17 mouse cellular contexts compared by ENCODE assay signal in genomic region chr9:9547121-9547520, GRCm38 (mm10).
A peak's percentile ranks its signal among the peaks of the same experiment; 100 is the strongest.
DNase-seq lines count a peak whose midpoint lies in the region; ATAC-seq and TF ChIP-seq lines count a peak whose summit lies in the region.
"Had no signal": no experiment of that assay in that cellular context is flagged by ENCODE, and none has a peak within 500 bp of the region (broad histone marks: within the 10 kb centered on the region; RNA-seq: fewer than 3 reads in every experiment).

No protein-coding gene starts in this region.

- TF ChIP-seq CTCF in brain, embryonic 14.5 days (IDR thresholded peaks at IDR 0.05; ENCODE audit: borderline replicate concordance, extremely low read depth, insufficient read depth, insufficient read length), result no peak

- 52% methylated on average over 2 of the region's 2 CpGs for WGBS in forebrain, embryonic 13.5 days
- 91% methylated on average over 2 of the region's 2 CpGs for WGBS in forebrain, embryonic 10.5 days
- whole genome bisulfite sequencing in midbrain, embryonic 15.5 days, result 72% methylated on average over 2 of the region's 2 CpGs
- 89% methylated on average over 2 of the region's 2 CpGs for WGBS in midbrain, embryonic 10.5 days

- no peak overlapping the region for H3K4me2 ChIP-seq in forebrain, embryonic 13.5 days
- H3K4me2 ChIP-seq in midbrain, embryonic 15.5 days, result no peak overlapping the region
- H3K4me2 ChIP-seq: embryonic facial prominence, embryonic 12.5 days; embryonic facial prominence, embryonic 15.5 days; heart, embryonic 11.5 days; hindbrain, embryonic 12.5 days; hindbrain, embryonic 15.5 days had no signal

- no peaks in the 10 kb centered on the region for H3K27me3 ChIP-seq in forebrain, embryonic 13.5 days
- no peaks in the 10 kb centered on the region for H3K27me3 ChIP-seq in forebrain, embryonic 10.5 days (ENCODE audit: poor library complexity, severe bottlenecking)
- H3K27me3 ChIP-seq in midbrain, embryonic 15.5 days (replicated peaks), result no peaks in the 10 kb centered on the region
- H3K27me3 ChIP-seq in midbrain, embryonic 10.5 days (ENCODE audit: low read depth, poor library complexity, severe bottlenecking), result no peaks in the 10 kb centered on the region
- H3K27me3 ChIP-seq: embryonic facial prominence, embryonic 12.5 days; embryonic facial prominence, embryonic 15.5 days; hindbrain, embryonic 12.5 days; hindbrain, embryonic 15.5 days had no signal

- TF ChIP-seq POLR2A in brain, embryonic 14.5 days (IDR thresholded peaks at IDR 0.05; ENCODE audit: borderline replicate concordance, extremely low read depth, insufficient read depth, insufficient read length, poor library complexity, severe bottlenecking), result no peak

- H3K4me1 ChIP-seq in forebrain, embryonic 13.5 days, result peaks cover 5% of the 10 kb centered on the region; the same call in 1 of the 2 replicates
- H3K4me1 ChIP-seq in forebrain, embryonic 10.5 days, result no peaks in the 10 kb centered on the region
- no peaks in the 10 kb centered on the region for H3K4me1 ChIP-seq in midbrain, embryonic 15.5 days
- no peaks in the 10 kb centered on the region for H3K4me1 ChIP-seq in midbrain, embryonic 10.5 days
- H3K4me1 ChIP-seq: embryonic facial prominence, embryonic 12.5 days; embryonic facial prominence, embryonic 15.5 days; hindbrain, embryonic 12.5 days; hindbrain, embryonic 15.5 days had no signal

- H3K27ac ChIP-seq in forebrain, embryonic 13.5 days, result no peak overlapping the region
- no peak overlapping the region for H3K27ac ChIP-seq in forebrain, embryonic 10.5 days
- no peak overlapping the region for H3K27ac ChIP-seq in midbrain, embryonic 15.5 days
- no peak overlapping the region for H3K27ac ChIP-seq in midbrain, embryonic 10.5 days (replicated peaks)
- H3K27ac ChIP-seq: embryonic facial prominence, embryonic 12.5 days; embryonic facial prominence, embryonic 15.5 days; hindbrain, embryonic 12.5 days; hindbrain, embryonic 15.5 days had no signal

- no peaks in the 10 kb centered on the region for H3K9me3 ChIP-seq in forebrain, embryonic 13.5 days (replicated peaks)
- no peaks in the 10 kb centered on the region for H3K9me3 ChIP-seq in forebrain, embryonic 10.5 days
- H3K9me3 ChIP-seq in midbrain, embryonic 15.5 days, result no peaks in the 10 kb centered on the region
- H3K9me3 ChIP-seq in midbrain, embryonic 10.5 days (replicated peaks), result no peaks in the 10 kb centered on the region
- H3K9me3 ChIP-seq: embryonic facial prominence, embryonic 12.5 days; embryonic facial prominence, embryonic 15.5 days; hindbrain, embryonic 12.5 days; hindbrain, embryonic 15.5 days had no signal

- DNase-seq in forebrain, embryonic 10.5 days (ENCODE audit: extremely low spot score, low spot score), result no peak
- no peak for DNase-seq in midbrain, embryonic 10.5 days (ENCODE audit: low spot score)
- peak; percentile 54 for DNase-seq in brain, embryonic 14.5 days (ENCODE audit: low read depth)
- no peak for DNase-seq in adrenal gland, adult 18-20 months (ENCODE audit: low spot score in 2 of 2)
- DNase-seq: adrenal gland, postnatal 10 days; adrenal gland, postnatal 36 days; gastrocnemius, postnatal 10 days; gastrocnemius, postnatal 36 days had no signal

- no peak overlapping the region for H3K9ac ChIP-seq in forebrain, embryonic 13.5 days
- no peak overlapping the region for H3K9ac ChIP-seq in midbrain, embryonic 15.5 days
- H3K9ac ChIP-seq: embryonic facial prominence, embryonic 12.5 days; embryonic facial prominence, embryonic 15.5 days; hindbrain, embryonic 12.5 days; hindbrain, embryonic 15.5 days had no signal

- ATAC-seq in forebrain, embryonic 13.5 days, result peak; percentile 21; the same call in 1 of the 2 replicates
- peak; percentile 65 for ATAC-seq in midbrain, embryonic 15.5 days (replicated peaks)
- ATAC-seq: activated CD4-positive, CD25-positive, alpha-beta regulatory T cell, adult 4 months; intestine, postnatal 0 days had no signal

- no peak overlapping the region for H3K4me3 ChIP-seq in forebrain, embryonic 13.5 days
- no peak overlapping the region for H3K4me3 ChIP-seq in forebrain, embryonic 10.5 days
- H3K4me3 ChIP-seq in midbrain, embryonic 15.5 days, result no peak overlapping the region
- no peak overlapping the region for H3K4me3 ChIP-seq in midbrain, embryonic 10.5 days
- H3K4me3 ChIP-seq: embryonic facial prominence, embryonic 12.5 days; embryonic facial prominence, embryonic 15.5 days; hindbrain, embryonic 12.5 days; hindbrain, embryonic 15.5 days had no signal

- H3K36me3 ChIP-seq in forebrain, embryonic 13.5 days (ENCODE audit: poor library complexity, severe bottlenecking), result no peaks in the 10 kb centered on the region
- H3K36me3 ChIP-seq in forebrain, embryonic 10.5 days (replicated peaks), result no peaks in the 10 kb centered on the region
- H3K36me3 ChIP-seq in midbrain, embryonic 15.5 days (replicated peaks), result no peaks in the 10 kb centered on the region
- H3K36me3 ChIP-seq in midbrain, embryonic 10.5 days, result no peaks in the 10 kb centered on the region
- H3K36me3 ChIP-seq: embryonic facial prominence, embryonic 12.5 days; embryonic facial prominence, embryonic 15.5 days; hindbrain, embryonic 12.5 days; hindbrain, embryonic 15.5 days had no signal
